Mouse (Mus musculus): Measurements from ENCODE around the gene Entr1. TPM values are rescaled to one million over a fixed set of nuclear protein-coding genes. Genes with fewer than 3 reads are reported as not detected.

Entr1 gene
- polyA plus RNA-seq, 1 experiment from 2014 or later: 75.3 TPM

GRCm38 (mm10) chr2:26380131-26380771 is 8.9 kb downstream of the Entr1 start, which contains the start of gene Snapc4:
TSS of gene Snapc4 (minus strand) at chr2:26380653.
- under 1% methylated on average over 38 of the region's 38 CpGs for WGBS

GRCm38 (mm10) chr2:26372396-26372795 is 16.7 kb downstream of the Entr1 start:
- no peak for ATAC-seq
- Histone ChIP-seq H3K9me3 (ENCODE audit: low read length) (no peaks in the 10 kb centered on the region), H3K9ac (replicated peaks; ENCODE audit: low read depth) (no peak overlapping the region), H3K4me3 (ENCODE audit: low read depth, low read length) (no peak overlapping the region), H3K4me1 (ENCODE audit: insufficient read depth, low read depth, low read length) (no peaks in the 10 kb centered on the region), H3K27me3 (replicated peaks; ENCODE audit: insufficient read depth, low read length) (no peaks in the 10 kb centered on the region), H3K4me2 (replicated peaks; ENCODE audit: low read depth, low read length) (no peak overlapping the region), H3K36me3 (ENCODE audit: insufficient read depth, low read length) (peaks cover 38% of the 10 kb centered on the region), H3K27ac (ENCODE audit: low read length) (no peak overlapping the region)
- 98% methylated on average over 8 of the region's 8 CpGs for WGBS
- DNase-seq (ENCODE audit: low spot score): no peak
- TF ChIP-seq EP300 (IDR thresholded peaks at IDR 0.05): no peak
- TF ChIP-seq CTCF (IDR thresholded peaks at IDR 0.05): no peak

More at GRCm38 (mm10) chr2:26380131-26380771, 8.9 kb downstream of the Entr1 start, which contains the start of gene Snapc4:
- DNase-seq (ENCODE audit: low spot score) (peak; percentile 94), ATAC-seq (peak; percentile 98)
- peak within 1 kb of the TSS; percentile 51 for H3K27ac ChIP-seq (ENCODE audit: low read length)
- TF ChIP-seq EP300 (IDR thresholded peaks at IDR 0.05) (no peak), CTCF (IDR thresholded peaks at IDR 0.05) (no peak)
- H3K9me3 ChIP-seq (ENCODE audit: low read length): no peaks in the 10 kb centered on the region
- peaks cover 18% of the 10 kb centered on the region for H3K36me3 ChIP-seq (ENCODE audit: insufficient read depth, low read length)
- no peaks in the 10 kb centered on the region for H3K27me3 ChIP-seq (replicated peaks; ENCODE audit: insufficient read depth, low read length)
- peak within 1 kb of the TSS; percentile 92 for H3K4me2 ChIP-seq (replicated peaks; ENCODE audit: low read depth, low read length)
- H3K4me1 ChIP-seq (ENCODE audit: insufficient read depth, low read depth, low read length): no peaks in the 10 kb centered on the region
- H3K9ac ChIP-seq (replicated peaks; ENCODE audit: low read depth): peak within 1 kb of the TSS; percentile 57
- peak within 1 kb of the TSS; percentile 55 for H3K4me3 ChIP-seq (ENCODE audit: low read depth, low read length)

GRCm38 (mm10) chr2:26368572-26368971 is 20.5 kb downstream of the Entr1 start:
- TF ChIP-seq EP300 (IDR thresholded peaks at IDR 0.05) (no peak), CTCF (IDR thresholded peaks at IDR 0.05) (no peak)
- no peaks in the 10 kb centered on the region; the same call in 1 of the 2 replicates for H3K4me1 ChIP-seq (ENCODE audit: insufficient read depth, low read depth, low read length)
- H3K9me3 ChIP-seq (ENCODE audit: low read length): no peaks in the 10 kb centered on the region
- no peak for DNase-seq (ENCODE audit: low spot score)
- no peak overlapping the region for H3K4me2 ChIP-seq (replicated peaks; ENCODE audit: low read depth, low read length)
- H3K27me3 ChIP-seq (replicated peaks; ENCODE audit: insufficient read depth, low read length): no peaks in the 10 kb centered on the region
- H3K9ac ChIP-seq (replicated peaks; ENCODE audit: low read depth): no peak overlapping the region
- H3K4me3 ChIP-seq (ENCODE audit: low read depth, low read length): no peak overlapping the region
- no peak for ATAC-seq
- no peak overlapping the region for H3K27ac ChIP-seq (ENCODE audit: low read length)
- 71% methylated on average over 1 of the region's 1 CpGs for WGBS
- H3K36me3 ChIP-seq (ENCODE audit: insufficient read depth, low read length): peaks cover 30% of the 10 kb centered on the region

- WGBS: 88% methylated on average over 6 of the region's 6 CpGs
- DNase-seq (ENCODE audit: low spot score) (no peak), ATAC-seq (no peak)
- no peak overlapping the region for H3K9ac ChIP-seq (replicated peaks; ENCODE audit: low read depth)
- H3K36me3 ChIP-seq (ENCODE audit: insufficient read depth, low read length): peaks cover 24% of the 10 kb centered on the region
- no peaks in the 10 kb centered on the region for H3K27me3 ChIP-seq (replicated peaks; ENCODE audit: insufficient read depth, low read length)
- H3K4me3 ChIP-seq (ENCODE audit: low read depth, low read length): no peak overlapping the region
- no peak overlapping the region for H3K27ac ChIP-seq (ENCODE audit: low read length)
- H3K9me3 ChIP-seq (ENCODE audit: low read length): no peaks in the 10 kb centered on the region
- H3K4me2 ChIP-seq (replicated peaks; ENCODE audit: low read depth, low read length): no peak overlapping the region
- no peaks in the 10 kb centered on the region; the same call in 1 of the 2 replicates for H3K4me1 ChIP-seq (ENCODE audit: insufficient read depth, low read depth, low read length)
- TF ChIP-seq CTCF (IDR thresholded peaks at IDR 0.05): no peak
- TF ChIP-seq EP300 (IDR thresholded peaks at IDR 0.05): no peak
Measured at GRCm38 (mm10) chr2:26367911-26368310, 21.2 kb downstream of the Entr1 start.

GRCm38 (mm10) chr2:26364738-26365465 is 24.2 kb downstream of the Entr1 start:
- no peak overlapping the region for H3K4me2 ChIP-seq (replicated peaks; ENCODE audit: low read depth, low read length)
- WGBS: 53% methylated on average over 10 of the region's 10 CpGs
- DNase-seq (ENCODE audit: low spot score) (peak; percentile 60), ATAC-seq (peak; percentile 25; the same call in 1 of the 2 replicates)
- peaks cover 17% of the 10 kb centered on the region for H3K36me3 ChIP-seq (ENCODE audit: insufficient read depth, low read length)
- no peaks in the 10 kb centered on the region for H3K9me3 ChIP-seq (ENCODE audit: low read length)
- TF ChIP-seq EP300 (IDR thresholded peaks at IDR 0.05): no peak
- no peak for TF ChIP-seq CTCF (IDR thresholded peaks at IDR 0.05)
- no peak overlapping the region for H3K27ac ChIP-seq (ENCODE audit: low read length)
- no peak overlapping the region for H3K4me3 ChIP-seq (ENCODE audit: low read depth, low read length)
- H3K9ac ChIP-seq (replicated peaks; ENCODE audit: low read depth): no peak overlapping the region
- H3K4me1 ChIP-seq (ENCODE audit: insufficient read depth, low read depth, low read length): no peaks in the 10 kb centered on the region; the same call in 1 of the 2 replicates
- H3K27me3 ChIP-seq (replicated peaks; ENCODE audit: insufficient read depth, low read length): no peaks in the 10 kb centered on the region

GRCm38 (mm10) chr2:26363481-26363880 is 25.6 kb downstream of the Entr1 start:
- Histone ChIP-seq H3K9me3 (ENCODE audit: low read length) (no peaks in the 10 kb centered on the region), H3K27ac (ENCODE audit: low read length) (no peak overlapping the region), H3K4me2 (replicated peaks; ENCODE audit: low read depth, low read length) (no peak overlapping the region), H3K4me3 (ENCODE audit: low read depth, low read length) (no peak overlapping the region), H3K27me3 (replicated peaks; ENCODE audit: insufficient read depth, low read length) (no peaks in the 10 kb centered on the region), H3K9ac (replicated peaks; ENCODE audit: low read depth) (no peak overlapping the region), H3K4me1 (ENCODE audit: insufficient read depth, low read depth, low read length) (no peaks in the 10 kb centered on the region; the same call in 1 of the 2 replicates), H3K36me3 (ENCODE audit: insufficient read depth, low read length) (peaks cover 14% of the 10 kb centered on the region; the same call in 1 of the 2 replicates)
- TF ChIP-seq EP300 (IDR thresholded peaks at IDR 0.05) (no peak), CTCF (IDR thresholded peaks at IDR 0.05) (no peak)
- ATAC-seq (no peak), DNase-seq (ENCODE audit: low spot score) (no peak)
- WGBS: 49% methylated on average over 5 of the region's 5 CpGs

Measured in lung, postnatal 0 days (tissue).